Mouse (Mus musculus): ENCODE measurements around the gene Eprs.

GRCm38 (mm10) chr1:185409831-185410230 is 47.0 kb downstream of the Eprs start:
- peak; percentile 46 for TF ChIP-seq CTCF (IDR thresholded peaks at IDR 0.05; ENCODE audit: extremely low read depth, insufficient read depth, low read length)
- no peak for TF ChIP-seq POLR2A (IDR thresholded peaks at IDR 0.05; ENCODE audit: extremely low read depth, insufficient read depth, low read length)

Data from cortical plate, adult 2 months (tissue).